Mouse (Mus musculus) cortical plate, adult 2 months (tissue): ENCODE data around the gene Sptb. TPM values are rescaled to one million over a fixed set of nuclear protein-coding genes. Genes with fewer than 3 reads are reported as not detected.

Source experiments
- H3K27ac ChIP-seq: fragments of 200-500 bp; 2 replicates; pipeline ENCODE4 v1.5.1; 2012; ENCODE audit warnings: low read length, control low read depth, inconsistent platforms; ENCODE audit not compliant: insufficient read depth
- H3K4me1 ChIP-seq: fragments of 200-500 bp; 2 replicates; pipeline ENCODE4 v1.6.1; 2011; ENCODE audit warnings: low read length; ENCODE audit not compliant: control insufficient read depth, insufficient read depth
- H3K4me3 ChIP-seq: fragments of 200-500 bp; 2 replicates; pipeline ENCODE4 v1.5.1; 2011; ENCODE audit warnings: mild to moderate bottlenecking, low read length, control low read depth; ENCODE audit not compliant: insufficient read depth
- CTCF ChIP-seq: fragments of 200-500 bp; IDR thresholded peaks from 2 replicates; pipeline ENCODE4 v1.5.1; 2011; ENCODE audit warnings: mild to moderate bottlenecking, control low read depth, low read length; ENCODE audit not compliant: insufficient read depth; ENCODE audit errors: extremely low read depth
- POLR2A ChIP-seq: fragments of 200-500 bp; IDR thresholded peaks from 2 replicates; pipeline ENCODE4 v1.6.1; 2011; ENCODE audit warnings: mild to moderate bottlenecking, low read length, control low read depth; ENCODE audit not compliant: insufficient read depth; ENCODE audit errors: extremely low read depth
- polyA plus RNA-seq: library from polyadenylated mRNA; depleted of rRNA; stranded (reverse); fragments of >200 nt; gene quantifications from 2 replicates; pipeline ENCODE4 v1.2.3, GENCODE M21; 2012; rRNA removed

The Sptb gene
- polyA plus RNA-seq, result 44.6 and 46.9 TPM in 2 replicates

- no peak for TF ChIP-seq POLR2A
- no peak for TF ChIP-seq CTCF
- peak within 1 kb of the TSS; percentile 52 for H3K27ac ChIP-seq
- no peaks in the 10 kb centered on the region; the same call in 1 of the 2 replicates for H3K4me1 ChIP-seq
- H3K4me3 ChIP-seq, result peak within 1 kb of the TSS; percentile 86
Measured at GRCm38 (mm10) chr12:76710351-76711100, at the start of gene Sptb. Gene Sptb, minus strand, starts transcription at chr12:76710547.

- TF ChIP-seq POLR2A, result no peak
- TF ChIP-seq CTCF, result peak; percentile 42
- H3K27ac ChIP-seq, result no peak overlapping the region
- no peaks in the 10 kb centered on the region for H3K4me1 ChIP-seq
- H3K4me3 ChIP-seq, result no peak overlapping the region
Measured at GRCm38 (mm10) chr12:76752652-76753318, 42.4 kb upstream of the Sptb start.

DNA sequence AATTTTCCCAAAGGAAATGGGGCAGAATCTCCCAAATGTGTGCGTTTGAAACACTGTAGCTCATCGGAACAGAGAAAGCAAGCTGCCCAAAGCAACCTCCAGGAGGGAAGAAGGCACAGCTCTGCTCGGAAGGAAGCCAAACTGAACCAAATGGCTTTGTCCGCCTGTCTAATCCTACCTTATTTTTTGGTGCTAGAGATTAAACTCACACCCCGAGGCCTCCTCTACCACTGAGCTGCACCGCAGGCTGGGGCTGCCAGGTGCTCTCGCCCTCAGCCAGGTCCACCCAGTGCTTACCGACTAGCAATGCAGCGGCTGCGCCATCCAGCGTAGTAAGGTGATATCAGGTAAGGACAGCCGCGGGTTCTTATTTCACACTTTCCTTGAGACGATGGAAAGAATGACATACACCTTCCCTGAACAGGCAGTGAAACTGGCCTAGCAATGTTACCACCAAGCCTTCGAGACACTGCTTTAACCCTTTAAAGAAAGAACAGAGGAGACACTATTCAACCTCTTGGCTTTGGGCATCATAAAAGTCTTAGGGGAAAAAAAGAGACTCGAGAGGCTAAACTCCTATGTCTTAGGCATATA lies 40.6 kb upstream of the Sptb start:
- no peak for TF ChIP-seq CTCF
- Histone ChIP-seq H3K4me3 (no peak overlapping the region), H3K27ac (no peak overlapping the region), H3K4me1 (no peaks in the 10 kb centered on the region)

- H3K4me1 ChIP-seq, result no peaks in the 10 kb centered on the region
- H3K4me3 ChIP-seq, result no peak overlapping the region
- H3K27ac ChIP-seq, result no peak overlapping the region
- TF ChIP-seq CTCF, result no peak
Measured at GRCm38 (mm10) chr12:76727955-76728354, 17.6 kb upstream of the Sptb start.

DNA sequence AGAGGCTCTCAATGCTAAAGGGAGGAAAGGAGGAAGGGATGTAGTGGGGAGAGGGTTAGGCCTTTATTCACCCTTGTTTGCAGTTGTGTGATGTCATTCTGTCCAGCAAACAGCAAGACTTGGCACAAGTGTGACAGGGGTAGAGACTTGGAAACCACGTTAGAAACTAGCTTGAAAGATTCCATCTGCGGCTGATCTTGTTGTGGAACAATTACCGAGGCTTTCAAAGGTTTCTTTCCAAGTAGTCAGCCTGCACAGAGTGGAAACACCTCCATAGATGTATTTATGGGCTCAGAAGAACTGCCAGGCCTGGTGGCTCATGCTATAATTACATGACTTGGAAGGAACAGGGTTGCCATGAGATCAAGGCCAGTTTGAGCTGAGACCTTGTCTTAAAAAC lies 11.7 kb upstream of the Sptb start:
- no peak overlapping the region for H3K27ac ChIP-seq
- no peaks in the 10 kb centered on the region for H3K4me1 ChIP-seq
- TF ChIP-seq CTCF (no peak), POLR2A (no peak)
- H3K4me3 ChIP-seq, result no peak overlapping the region

DNA sequence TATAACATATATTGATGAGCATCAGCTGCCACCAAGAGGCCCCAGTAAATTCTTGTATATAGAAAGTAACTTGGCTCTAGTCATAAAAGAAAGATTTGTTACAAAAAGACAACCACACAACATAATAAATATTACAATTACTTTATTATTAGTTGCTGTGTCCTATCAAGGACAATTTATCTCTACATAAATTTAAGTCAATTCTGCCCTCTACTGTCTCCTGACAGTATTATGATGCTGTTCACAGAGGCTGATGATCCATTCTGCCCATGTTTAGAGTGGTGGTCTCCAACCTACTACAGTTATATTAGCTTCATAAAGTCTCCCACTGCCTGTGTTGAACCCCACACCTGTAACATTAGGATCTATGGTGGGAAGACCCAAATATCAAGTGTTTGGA lies 10.2 kb upstream of the Sptb start:
- TF ChIP-seq CTCF (no peak), POLR2A (no peak)
- Histone ChIP-seq H3K27ac (no peak overlapping the region), H3K4me1 (no peaks in the 10 kb centered on the region)

GRCm38 (mm10) chr12:76718384-76718783 lies 8.0 kb upstream of the Sptb start:
- TF ChIP-seq POLR2A (no peak), CTCF (no peak)
- Histone ChIP-seq H3K27ac (no peak overlapping the region), H3K4me1 (no peaks in the 10 kb centered on the region), H3K4me3 (no peak overlapping the region)

More for the DNA sequence above, 10.2 kb upstream of the Sptb start:
- H3K4me3 ChIP-seq, result no peak overlapping the region

- no peak for TF ChIP-seq CTCF
- TF ChIP-seq POLR2A, result peak; percentile 47; the same call in 1 of the 2 replicates
- Histone ChIP-seq H3K27ac (peak overlapping the region; percentile 52), H3K4me1 (no peaks in the 10 kb centered on the region; the same call in 1 of the 2 replicates), H3K4me3 (peak overlapping the region; percentile 86)
Measured at GRCm38 (mm10) chr12:76709795-76710350, 474 bp downstream of the Sptb start.

DNA sequence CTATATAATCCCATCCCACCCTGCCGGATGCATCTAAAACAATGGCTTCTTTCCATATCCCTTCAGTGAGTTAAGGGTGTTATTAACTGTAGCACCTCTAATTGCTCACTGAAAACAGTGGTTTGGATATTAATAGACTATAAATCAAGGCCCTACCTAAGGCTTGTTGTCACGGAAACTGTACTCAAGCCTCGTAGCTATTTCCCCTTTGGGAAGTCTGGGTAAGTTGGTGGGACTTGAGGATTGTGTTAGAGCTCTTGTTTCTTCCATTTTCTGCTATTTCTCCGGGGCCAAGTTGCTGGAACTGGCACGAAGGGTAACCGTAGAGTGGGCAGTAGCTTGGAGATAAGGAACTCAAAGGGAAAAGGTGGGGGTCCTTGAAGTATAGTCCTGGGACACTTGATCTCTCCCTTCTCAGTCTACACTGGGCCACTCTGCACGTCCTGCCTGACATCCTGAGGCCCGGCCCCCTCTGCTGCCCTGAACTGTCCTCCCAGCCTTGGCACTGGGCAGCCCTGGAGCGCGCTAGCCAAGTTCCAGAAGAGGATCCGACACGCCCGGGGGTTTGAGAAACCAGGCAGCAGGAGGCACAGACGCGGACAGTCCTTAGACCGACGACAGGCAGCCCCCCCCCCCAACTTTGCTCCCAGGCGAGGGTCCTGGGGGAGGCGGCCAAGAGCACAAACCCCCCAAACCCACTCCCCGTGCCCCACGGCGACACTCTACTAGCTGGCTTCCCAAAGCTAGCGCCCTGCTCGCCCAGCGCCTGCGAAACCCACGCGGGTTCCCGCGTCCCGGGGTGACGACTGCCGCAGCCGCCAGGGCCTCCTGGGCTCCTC lies 1.2 kb downstream of the Sptb start:
- TF ChIP-seq POLR2A (no peak), CTCF (no peak)
- H3K4me1 ChIP-seq, result no peaks in the 10 kb centered on the region; the same call in 1 of the 2 replicates
- no peak overlapping the region for H3K27ac ChIP-seq
- H3K4me3 ChIP-seq, result peak overlapping the region; percentile 86
